Mouse (Mus musculus): Measurements from ENCODE around the gene Map1b.

GRCm38 (mm10) chr13:99437051-99437450 lies 79.3 kb downstream of the Map1b start:
- no peak for TF ChIP-seq POLR2A (IDR thresholded peaks at IDR 0.05; ENCODE audit: borderline replicate concordance, extremely low read depth, low read depth, low read length)
- no peak for TF ChIP-seq CTCF (IDR thresholded peaks at IDR 0.05; ENCODE audit: insufficient read depth, low read length)
